Mouse (Mus musculus) midbrain, embryonic 13.5 days (tissue): ENCODE data around the gene Cdc20b. TPM values are rescaled to one million over a fixed set of nuclear protein-coding genes. Genes with fewer than 3 reads are reported as not detected.
"Not testable (repeated sequence)": the region's sequence is repeated elsewhere in the genome, so short reads cannot be mapped to it uniquely, and the experiment has no call there.

Experiments used
- ATAC-seq: fragments of 200-750 bp; cut with Nextera tagmentation; 2 replicates; pipeline ENCODE4 v1.8.0; 2017; ENCODE audit warnings: mild to moderate bottlenecking, moderate TSS enrichment, moderate library complexity
- H3K27ac ChIP-seq: fragments of 300-500 bp; sonication (generic); 2 replicates; pipeline ENCODE4 v1.5.1; 2015; ENCODE audit warnings: inconsistent platforms, mild to moderate bottlenecking, moderate library complexity
- H3K27me3 ChIP-seq: fragments of 300-500 bp; sonication (generic); 2 replicates; pipeline ENCODE4 v1.6.1; 2015; ENCODE audit warnings: mild to moderate bottlenecking, inconsistent platforms
- H3K36me3 ChIP-seq: fragments of 300-500 bp; sonication (generic); 2 replicates; pipeline ENCODE4 v1.6.1; 2015; ENCODE audit warnings: mild to moderate bottlenecking, inconsistent platforms
- H3K4me1 ChIP-seq: fragments of 300-500 bp; sonication (generic); replicated peaks from 2 replicates; pipeline ENCODE4 v1.6.1; 2015; ENCODE audit warnings: inconsistent platforms
- H3K4me2 ChIP-seq: fragments of 300-500 bp; sonication (generic); replicated peaks from 2 replicates; pipeline ENCODE4 v1.6.1; 2015; ENCODE audit warnings: moderate library complexity, mild to moderate bottlenecking, inconsistent platforms
- H3K4me3 ChIP-seq: fragments of 300-500 bp; sonication (generic); replicated peaks from 2 replicates; pipeline ENCODE4 v1.5.1; 2015; ENCODE audit warnings: mild to moderate bottlenecking, inconsistent platforms
- H3K9ac ChIP-seq: fragments of 300-500 bp; sonication (generic); replicated peaks from 2 replicates; pipeline ENCODE4 v1.6.1; 2015; ENCODE audit warnings: mild to moderate bottlenecking, inconsistent platforms
- H3K9me3 ChIP-seq: fragments of 300-500 bp; sonication (generic); 2 replicates; pipeline ENCODE4 v1.6.1; 2016; ENCODE audit warnings: mild to moderate bottlenecking, inconsistent platforms
- WGBS: fragments of 180-500 bp; shearing (Covaris S2); methylation state at CpG from one replicate; pipeline ENCODE4 v1.1.7; 2015; 5-methylcytosine and 5-hydroxymethylcytosine counted together
- polyA plus RNA-seq: library from polyadenylated mRNA; unstranded; fragments of >200 nt; fragmentation: Nextera tagmentation; extraction: Ambion mirVana; gene quantifications from 2 replicates; pipeline ENCODE4 v1.2.1, GENCODE M21; 2015

Cdc20b gene
- polyA plus RNA-seq, 1 experiment from 2014 or later: 0.35 TPM

GRCm38 (mm10) chr13:112997369-112997768, 37.5 kb upstream of the Cdc20b start:
- Histone ChIP-seq H3K4me1 (peaks cover 30% of the 10 kb centered on the region), H3K9ac (no peak overlapping the region), H3K36me3 (no peaks in the 10 kb centered on the region), H3K9me3 (no peaks in the 10 kb centered on the region), H3K4me3 (no peak overlapping the region), H3K4me2 (no peak overlapping the region), H3K27ac (no peak overlapping the region), H3K27me3 (peaks cover 85% of the 10 kb centered on the region)
- WGBS: 61% methylated on average over 6 of the region's 6 CpGs
- ATAC-seq: no peak

DNA sequence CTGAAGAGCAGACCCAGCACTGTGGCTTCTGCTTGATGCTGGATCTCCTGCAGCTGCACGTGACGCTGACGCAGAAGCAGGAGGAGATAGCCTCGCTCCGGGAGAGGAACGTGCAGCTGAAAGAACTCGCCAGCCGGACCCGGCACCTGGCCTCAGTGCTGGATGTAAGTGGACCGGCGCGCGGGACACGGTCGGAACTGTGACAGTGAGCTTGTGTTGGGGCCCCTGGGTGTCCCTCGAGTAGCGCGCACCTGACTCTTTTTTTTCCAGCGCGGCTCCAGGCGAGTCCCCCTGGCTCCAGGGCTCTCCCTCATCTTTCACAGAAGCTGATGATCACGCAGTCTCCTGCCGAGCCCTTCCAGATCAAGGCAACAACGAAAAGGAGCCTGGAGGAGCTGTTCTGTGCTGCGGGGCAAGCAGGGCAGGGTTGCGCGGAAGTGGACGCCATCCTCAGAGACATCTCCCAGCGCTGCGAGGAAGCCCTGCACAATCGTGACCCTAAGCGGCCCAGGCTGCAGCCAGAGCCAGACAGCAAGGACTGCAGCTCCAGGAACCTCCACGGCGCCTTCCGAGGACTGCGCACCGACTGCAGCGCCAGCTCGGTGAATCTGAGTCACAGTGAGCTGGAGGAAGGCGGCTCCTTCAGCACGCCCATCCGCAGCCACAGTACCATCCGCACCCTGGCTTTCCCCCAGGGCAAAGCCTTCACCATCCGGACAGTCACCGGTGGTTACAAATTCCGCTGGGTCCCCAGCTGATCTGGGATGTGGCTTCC, 36.3 kb upstream of the Cdc20b start:
- Histone ChIP-seq H3K9ac (peak overlapping the region; percentile 69), H3K27me3 (peaks cover 74% of the 10 kb centered on the region), H3K9me3 (no peaks in the 10 kb centered on the region), H3K4me2 (peak overlapping the region; percentile 89), H3K36me3 (no peaks in the 10 kb centered on the region), H3K4me1 (peaks cover 25% of the 10 kb centered on the region), H3K4me3 (peak overlapping the region; percentile 49), H3K27ac (no peak overlapping the region)
- peak; percentile 59 for ATAC-seq
- under 1% methylated on average over 46 of the region's 46 CpGs for WGBS

- H3K4me3 ChIP-seq: no peak overlapping the region
- no peak overlapping the region for H3K27ac ChIP-seq
- no peak overlapping the region for H3K4me2 ChIP-seq
- WGBS: 69% methylated on average over 3 of the region's 3 CpGs
- H3K36me3 ChIP-seq: no peaks in the 10 kb centered on the region
- ATAC-seq: no peak
- peaks cover 15% of the 10 kb centered on the region for H3K4me1 ChIP-seq
- peaks cover 59% of the 10 kb centered on the region for H3K27me3 ChIP-seq
- no peaks in the 10 kb centered on the region for H3K9me3 ChIP-seq
- H3K9ac ChIP-seq: no peak overlapping the region
These were observed 34.8 kb upstream of the Cdc20b start for GRCm38 (mm10) chr13:113000090-113000489.

- H3K9ac ChIP-seq: no peak overlapping the region
- 75% methylated on average over 9 of the region's 9 CpGs for WGBS
- no peak overlapping the region for H3K4me3 ChIP-seq
- no peak overlapping the region for H3K4me2 ChIP-seq
- peaks cover 52% of the 10 kb centered on the region for H3K27me3 ChIP-seq
- ATAC-seq: no peak
- no peaks in the 10 kb centered on the region for H3K36me3 ChIP-seq
- no peaks in the 10 kb centered on the region for H3K9me3 ChIP-seq
- H3K27ac ChIP-seq: no peak overlapping the region
- H3K4me1 ChIP-seq: peaks cover 15% of the 10 kb centered on the region
These were observed 34.2 kb upstream of the Cdc20b start for GRCm38 (mm10) chr13:113000576-113001318.

GRCm38 (mm10) chr13:113012683-113013082, 22.2 kb upstream of the Cdc20b start:
- Histone ChIP-seq H3K9ac (no peak overlapping the region), H3K36me3 (no peaks in the 10 kb centered on the region), H3K9me3 (no peaks in the 10 kb centered on the region), H3K4me2 (no peak overlapping the region), H3K27ac (no peak overlapping the region), H3K4me3 (no peak overlapping the region), H3K27me3 (no peaks in the 10 kb centered on the region), H3K4me1 (no peaks in the 10 kb centered on the region)
- no peak for ATAC-seq
- 72% methylated on average over 6 of the region's 6 CpGs for WGBS

DNA sequence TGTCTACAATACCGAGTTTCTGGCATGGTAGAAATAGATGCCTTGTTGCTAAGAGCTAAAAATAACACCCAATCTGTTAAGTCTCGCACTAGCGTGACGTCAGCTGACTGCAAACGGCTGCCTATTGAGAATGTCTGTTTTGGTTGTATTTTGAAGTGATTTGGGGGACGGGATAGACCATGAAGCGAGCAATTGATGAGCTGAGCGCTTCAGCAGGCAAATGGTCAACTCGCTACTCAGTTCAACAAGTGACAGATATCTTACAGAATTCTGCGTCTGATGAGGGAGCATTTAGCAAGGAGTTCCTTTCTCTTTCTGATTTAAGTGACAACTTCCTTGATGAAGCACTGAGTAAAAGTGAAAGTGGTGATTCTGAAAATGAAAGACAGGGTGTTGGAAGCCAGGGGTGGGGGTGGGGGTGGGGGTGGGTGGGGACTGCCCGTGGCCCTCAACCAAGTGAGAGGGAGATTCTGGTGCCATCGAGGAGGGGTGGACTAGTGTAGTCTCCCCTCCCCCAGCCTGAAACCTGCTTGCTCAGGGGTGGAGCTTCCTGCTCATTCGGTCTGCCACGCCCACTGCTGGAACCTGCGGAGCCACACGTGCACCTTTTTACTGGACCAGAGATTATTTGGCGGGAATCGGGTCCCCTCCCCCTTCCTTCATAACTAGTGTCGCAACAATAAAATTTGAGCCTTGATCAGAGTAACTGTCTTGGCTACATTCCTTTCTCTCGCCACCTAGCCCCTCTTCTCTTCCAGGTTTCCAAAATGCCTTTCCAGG, 21.5 kb upstream of the Cdc20b start:
- not testable (repeated sequence) for H3K4me1 ChIP-seq, H3K4me2 ChIP-seq, H3K9ac ChIP-seq, ATAC-seq, H3K27ac ChIP-seq, H3K27me3 ChIP-seq, H3K4me3 ChIP-seq, H3K36me3 ChIP-seq, H3K9me3 ChIP-seq
- 65% methylated on average over 19 of the region's 20 CpGs for WGBS

DNA sequence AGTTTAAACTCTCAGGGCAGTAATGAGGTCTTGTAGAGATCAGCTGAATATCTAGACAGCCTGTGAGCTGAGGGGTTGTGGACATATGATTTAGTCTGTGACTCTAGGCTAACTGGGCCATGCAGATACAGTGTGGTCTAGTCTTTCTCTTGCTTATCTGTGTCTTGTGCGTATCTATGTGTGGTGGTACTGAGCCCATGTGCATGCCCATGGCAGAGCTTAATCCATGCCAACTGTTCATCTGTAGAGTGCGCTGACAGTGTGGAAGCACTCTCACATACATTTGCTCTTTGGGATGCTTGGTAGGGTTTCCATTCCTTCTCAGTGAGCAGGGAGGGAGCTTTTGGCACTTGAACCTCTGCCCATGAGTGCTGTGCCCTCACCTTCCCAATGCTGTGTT, 13.4 kb upstream of the Cdc20b start:
- WGBS: 80% methylated on average over 2 of the region's 2 CpGs
- ATAC-seq: no peak
- no peak overlapping the region for H3K4me3 ChIP-seq
- 0 out of 2 replicates have a peak, but pooled peaks cover 4% of the 10 kb centered on the region for H3K27me3 ChIP-seq
- no peaks in the 10 kb centered on the region for H3K9me3 ChIP-seq
- no peak overlapping the region for H3K27ac ChIP-seq
- no peaks in the 10 kb centered on the region for H3K36me3 ChIP-seq
- H3K4me2 ChIP-seq: no peak overlapping the region
- no peak overlapping the region for H3K9ac ChIP-seq
- H3K4me1 ChIP-seq: no peaks in the 10 kb centered on the region

GRCm38 (mm10) chr13:113022467-113022866, 12.4 kb upstream of the Cdc20b start:
- Histone ChIP-seq H3K9me3 (no peaks in the 10 kb centered on the region), H3K4me3 (no peak overlapping the region), H3K27ac (no peak overlapping the region), H3K9ac (no peak overlapping the region), H3K36me3 (no peaks in the 10 kb centered on the region), H3K4me1 (no peaks in the 10 kb centered on the region), H3K4me2 (no peak overlapping the region), H3K27me3 (0 out of 2 replicates have a peak, but pooled peaks cover 4% of the 10 kb centered on the region)
- ATAC-seq: no peak
- 73% methylated on average over 8 of the region's 8 CpGs for WGBS

DNA sequence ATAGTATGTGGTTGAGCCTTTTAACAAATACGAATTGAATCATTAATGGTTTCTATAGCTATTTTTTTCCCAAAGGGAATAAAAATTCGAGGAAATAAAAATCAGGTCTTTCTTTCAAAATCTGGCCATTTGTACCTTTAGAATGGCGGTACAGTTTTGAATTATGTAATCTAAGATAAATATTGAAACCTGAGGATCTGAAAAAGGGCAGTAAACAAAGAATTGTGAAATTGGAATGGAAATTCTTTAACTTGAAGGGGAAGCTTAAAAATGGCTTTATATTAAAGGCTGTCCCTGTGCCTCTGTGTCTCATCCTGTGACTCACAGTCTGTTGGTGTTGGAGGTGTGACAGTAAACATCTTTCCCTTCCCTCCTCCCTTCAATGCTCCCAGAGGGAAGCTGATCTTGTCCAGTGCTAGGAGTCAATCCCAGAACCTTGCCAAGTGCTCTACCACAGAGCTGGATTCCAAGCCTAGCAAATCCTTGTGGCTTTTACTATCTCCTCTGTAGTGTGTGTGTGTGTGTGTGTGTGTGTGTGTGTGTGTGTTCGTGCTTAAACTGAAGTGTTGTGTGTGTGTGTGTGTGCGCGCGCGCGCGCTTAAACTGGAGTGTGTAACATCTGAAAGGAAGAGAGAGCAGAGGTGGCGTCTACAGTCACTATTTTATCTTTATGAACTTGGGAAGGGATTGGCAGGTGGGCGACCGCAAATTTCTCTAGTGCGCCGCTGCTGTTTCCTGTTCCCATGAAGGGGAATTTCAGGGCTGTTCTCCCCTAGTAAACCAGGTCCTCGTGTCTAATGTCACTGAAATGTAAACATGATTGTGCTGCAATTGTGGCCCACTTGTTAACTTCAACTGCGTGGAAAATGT, 11.4 kb upstream of the Cdc20b start:
- H3K36me3 ChIP-seq: no peaks in the 10 kb centered on the region
- H3K4me3 ChIP-seq: no peak overlapping the region
- 91% methylated on average over 17 of the region's 17 CpGs for WGBS
- H3K27ac ChIP-seq: no peak overlapping the region
- H3K9me3 ChIP-seq: no peaks in the 10 kb centered on the region
- H3K4me1 ChIP-seq: no peaks in the 10 kb centered on the region
- no peak for ATAC-seq
- 0 out of 2 replicates have a peak, but pooled peaks cover 4% of the 10 kb centered on the region for H3K27me3 ChIP-seq
- H3K4me2 ChIP-seq: no peak overlapping the region
- H3K9ac ChIP-seq: no peak overlapping the region

DNA sequence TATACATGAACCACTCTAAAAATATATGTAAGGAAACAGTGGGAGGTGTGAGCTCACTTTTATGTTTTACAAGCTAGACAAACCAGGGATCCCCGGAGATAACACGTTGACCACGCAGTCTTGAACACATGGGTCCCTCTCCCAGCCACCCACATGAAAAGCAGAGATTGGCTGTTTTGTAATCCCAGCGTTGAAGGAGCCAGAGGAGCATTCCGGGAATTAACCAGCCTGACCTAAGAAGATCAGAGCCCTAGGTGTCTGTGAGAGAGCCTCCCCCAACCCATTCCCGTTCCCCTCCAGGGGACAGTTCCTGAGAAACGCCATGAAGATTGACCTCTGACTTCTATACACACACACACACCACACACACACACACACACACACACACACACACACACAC, 3.6 kb upstream of the Cdc20b start:
- peak; percentile 35; the same call in 1 of the 2 replicates for ATAC-seq
- Histone ChIP-seq H3K27ac (no peak overlapping the region), H3K9me3 (no peaks in the 10 kb centered on the region), H3K9ac (no peak overlapping the region; the same call in 1 of the 2 replicates), H3K4me2 (peak overlapping the region; percentile 78), H3K36me3 (no peaks in the 10 kb centered on the region), H3K27me3 (peaks cover 43% of the 10 kb centered on the region), H3K4me1 (peaks cover 32% of the 10 kb centered on the region), H3K4me3 (peak overlapping the region; percentile 60)
- WGBS: 1% methylated on average over 7 of the region's 7 CpGs
